Mouse (Mus musculus) E14TG2a.4 (cell line): ENCODE measurements at regions not wholly inside any gene's neighbourhood (a gene's known extent, or its start where the extent isn't known, plus 50 kb on each side); places are given as distances from the start of the nearest gene placed in this dataset.

Experiments used
- H3K27me3 ChIP-seq: 2 replicates; pipeline ENCODE4 v1.6.1; 2014; ENCODE audit warnings: low read length, control low read depth; ENCODE audit not compliant: insufficient read depth
- H3K36me3 ChIP-seq: 2 replicates; pipeline ENCODE4 v1.6.1; 2014; ENCODE audit warnings: low read length, control low read depth; ENCODE audit not compliant: insufficient read depth
- H3K4me1 ChIP-seq: replicated peaks from 2 replicates; pipeline ENCODE4 v1.6.1; 2014; ENCODE audit warnings: low read depth, low read length, control low read depth
- H3K4me3 ChIP-seq: replicated peaks from 2 replicates; pipeline ENCODE4 v1.5.1; 2014; ENCODE audit warnings: mild to moderate bottlenecking, low read length
- H3K9me3 ChIP-seq: 2 replicates; pipeline ENCODE4 v1.6.1; 2014; ENCODE audit warnings: low read length, control low read depth
- CTCF ChIP-seq: conservative IDR thresholded peaks from 2 replicates; pipeline ENCODE4 v1.5.1; 2014; ENCODE audit warnings: low read length
- NANOG ChIP-seq: IDR thresholded peaks from 2 replicates; pipeline ENCODE4 v1.6.1; 2014; ENCODE audit warnings: borderline replicate concordance, low read length, mixed read lengths
- POU5F1 ChIP-seq: IDR thresholded peaks from 2 replicates; pipeline ENCODE4 v1.6.1; 2014; ENCODE audit warnings: low read length, borderline replicate concordance

DNA sequence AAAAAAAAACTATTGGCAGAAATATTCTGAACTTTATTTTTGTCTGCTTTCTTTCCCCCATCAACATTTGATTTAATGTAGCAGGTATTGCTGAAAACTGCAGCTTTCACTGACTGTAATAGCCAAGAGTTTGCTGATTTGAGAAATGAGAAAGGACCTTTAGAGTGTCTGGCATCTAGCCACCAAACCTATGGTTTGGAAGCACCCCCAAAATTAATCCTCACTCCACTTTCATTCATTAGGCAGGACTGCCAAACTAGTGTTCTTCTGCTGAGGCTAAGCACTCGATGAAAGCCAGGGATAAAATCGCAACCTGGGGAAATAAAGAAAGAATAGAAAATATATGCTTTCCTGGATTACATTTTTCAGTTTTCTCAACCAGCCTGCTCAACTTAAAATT is 320.4 kb downstream of the Atp6ap1l start:
- no peaks in the 10 kb centered on the region for H3K27me3 ChIP-seq
- no peak overlapping the region for H3K4me3 ChIP-seq
- no peaks in the 10 kb centered on the region for H3K36me3 ChIP-seq
- no peaks in the 10 kb centered on the region for H3K9me3 ChIP-seq
- no peaks in the 10 kb centered on the region for H3K4me1 ChIP-seq
- no peak for TF ChIP-seq CTCF
- TF ChIP-seq POU5F1 = no peak
- TF ChIP-seq NANOG = no peak

GRCm38 (mm10) chr13:90575371-90575770 is 329.8 kb downstream of the Atp6ap1l start:
- Histone ChIP-seq H3K9me3 (no peaks in the 10 kb centered on the region), H3K4me1 (no peaks in the 10 kb centered on the region), H3K36me3 (no peaks in the 10 kb centered on the region), H3K4me3 (no peak overlapping the region), H3K27me3 (no peaks in the 10 kb centered on the region)
- TF ChIP-seq NANOG (no peak), CTCF (no peak), POU5F1 (no peak)

- Histone ChIP-seq H3K4me1 (no peaks in the 10 kb centered on the region), H3K36me3 (no peaks in the 10 kb centered on the region), H3K9me3 (no peaks in the 10 kb centered on the region), H3K4me3 (no peak overlapping the region), H3K27me3 (no peaks in the 10 kb centered on the region)
- TF ChIP-seq CTCF (no peak), POU5F1 (no peak), NANOG (no peak)
Measured at GRCm38 (mm10) chr13:90572580-90572979, 332.6 kb downstream of the Atp6ap1l start.

GRCm38 (mm10) chr13:90563183-90563840 is 341.8 kb downstream of the Atp6ap1l start:
- no peaks in the 10 kb centered on the region for H3K4me1 ChIP-seq
- H3K27me3 ChIP-seq = no peaks in the 10 kb centered on the region; the same call in 1 of the 2 replicates
- H3K4me3 ChIP-seq = no peak overlapping the region
- H3K9me3 ChIP-seq = no peaks in the 10 kb centered on the region
- no peaks in the 10 kb centered on the region for H3K36me3 ChIP-seq
- TF ChIP-seq CTCF (no peak), NANOG (no peak), POU5F1 (no peak)

DNA sequence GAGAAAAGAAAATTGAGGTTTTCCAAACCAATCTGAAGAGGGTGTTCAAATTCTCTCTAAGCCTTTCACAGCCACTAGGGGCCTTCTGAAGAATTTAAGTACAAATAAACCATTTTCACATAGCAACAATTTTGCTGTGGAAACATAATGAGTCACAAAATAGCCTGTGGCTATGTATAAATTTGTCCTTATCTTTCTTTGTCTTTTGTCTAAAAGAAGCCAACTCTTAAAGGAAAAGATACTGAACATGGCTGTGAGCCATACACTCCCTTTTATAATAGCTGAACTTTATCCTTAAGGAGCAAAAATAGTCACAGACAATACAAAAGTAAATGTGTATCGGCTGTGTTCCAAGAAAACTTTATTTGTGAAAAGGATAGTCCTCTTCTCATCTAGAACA is 345.1 kb downstream of the Atp6ap1l start:
- no peak for TF ChIP-seq POU5F1
- no peak for TF ChIP-seq CTCF
- no peak for TF ChIP-seq NANOG
- Histone ChIP-seq H3K4me3 (no peak overlapping the region), H3K4me1 (no peaks in the 10 kb centered on the region), H3K36me3 (no peaks in the 10 kb centered on the region), H3K27me3 (no peaks in the 10 kb centered on the region; the same call in 1 of the 2 replicates), H3K9me3 (no peaks in the 10 kb centered on the region)

GRCm38 (mm10) chr13:90559481-90559880 is 345.7 kb downstream of the Atp6ap1l start:
- H3K9me3 ChIP-seq = no peaks in the 10 kb centered on the region
- no peak for TF ChIP-seq POU5F1
- TF ChIP-seq CTCF = no peak
- no peak for TF ChIP-seq NANOG

DNA sequence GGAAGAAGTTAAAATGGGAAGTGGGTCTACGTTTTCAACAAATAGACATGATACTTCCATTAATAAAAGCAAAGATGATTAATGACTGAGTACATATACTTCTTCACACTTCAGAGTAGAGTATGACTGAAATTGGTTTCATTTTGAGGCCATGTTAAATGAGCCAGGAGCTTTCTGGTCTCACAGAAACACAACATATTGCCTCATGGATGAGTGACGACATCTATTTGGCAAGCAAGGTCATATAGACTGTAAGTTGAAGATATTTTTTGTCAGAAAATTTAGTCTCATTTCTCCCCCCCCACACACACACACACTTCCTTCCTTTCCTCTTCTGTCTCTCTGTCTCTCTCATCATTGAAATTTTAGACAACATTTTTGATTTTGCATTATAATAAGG is 354.0 kb downstream of the Atp6ap1l start:
- no peaks in the 10 kb centered on the region for H3K4me1 ChIP-seq

More at GRCm38 (mm10) chr13:90559481-90559880, 345.7 kb downstream of the Atp6ap1l start:
- Histone ChIP-seq H3K4me3 (no peak overlapping the region), H3K27me3 (no peaks in the 10 kb centered on the region; the same call in 1 of the 2 replicates), H3K4me1 (no peaks in the 10 kb centered on the region), H3K36me3 (no peaks in the 10 kb centered on the region)

DNA sequence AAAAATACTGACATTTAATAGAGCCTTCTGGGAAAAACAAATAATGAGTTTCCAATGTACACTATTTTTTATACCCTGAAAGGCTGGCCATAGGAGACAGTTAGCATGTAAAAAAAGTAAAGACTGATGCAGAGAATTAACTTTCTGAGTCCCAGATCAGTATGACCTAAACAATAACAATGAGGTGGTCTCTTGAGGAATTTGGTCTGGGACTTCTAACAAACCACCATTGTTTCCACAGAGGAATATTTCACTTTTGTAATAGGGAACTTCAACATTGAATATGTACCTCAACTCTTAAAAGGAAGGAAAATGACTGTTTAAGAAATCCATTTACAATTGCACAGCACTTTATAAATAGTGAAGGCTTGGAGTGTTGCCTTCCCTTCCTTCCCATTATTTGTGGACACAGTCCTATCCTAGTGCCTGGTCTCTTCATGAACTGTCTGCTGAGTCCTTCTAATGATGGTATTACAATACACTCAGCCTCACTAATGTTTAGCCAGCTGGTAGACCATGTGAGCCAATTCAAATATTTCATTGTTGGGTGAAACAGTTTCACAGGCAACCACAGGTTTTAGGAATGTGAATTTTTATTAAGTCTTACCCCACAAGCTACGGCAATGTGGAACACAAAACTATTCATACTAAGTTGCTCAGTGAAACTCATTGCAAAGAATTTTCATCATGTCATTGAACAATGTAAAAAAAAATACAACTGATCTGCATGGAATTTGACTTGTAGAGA is 358.7 kb downstream of the Atp6ap1l start:
- H3K4me3 ChIP-seq = no peak overlapping the region
- TF ChIP-seq CTCF (no peak), NANOG (no peak), POU5F1 (no peak)
- no peaks in the 10 kb centered on the region for H3K4me1 ChIP-seq
- no peaks in the 10 kb centered on the region for H3K36me3 ChIP-seq
- H3K27me3 ChIP-seq = no peaks in the 10 kb centered on the region
- no peaks in the 10 kb centered on the region for H3K9me3 ChIP-seq

More for the DNA sequence above, 354.0 kb downstream of the Atp6ap1l start:
- Histone ChIP-seq H3K4me3 (no peak overlapping the region), H3K36me3 (no peaks in the 10 kb centered on the region), H3K9me3 (no peaks in the 10 kb centered on the region), H3K27me3 (no peaks in the 10 kb centered on the region)
- no peak for TF ChIP-seq NANOG
- no peak for TF ChIP-seq CTCF
- TF ChIP-seq POU5F1 = no peak
